Mouse (Mus musculus): ENCODE results near the gene Gdf15.

- TF ChIP-seq CTCF (IDR thresholded peaks at IDR 0.05) (peak; percentile 87), EP300 (IDR thresholded peaks at IDR 0.05) (peak; percentile 67)
Measured at GRCm38 (mm10) chr8:70653226-70653625, 21.0 kb upstream of the Gdf15 start.

Measured in lung, postnatal 0 days (tissue).